ENCODE assay signal across 14 mouse cellular contexts in the genomic region with DNA sequence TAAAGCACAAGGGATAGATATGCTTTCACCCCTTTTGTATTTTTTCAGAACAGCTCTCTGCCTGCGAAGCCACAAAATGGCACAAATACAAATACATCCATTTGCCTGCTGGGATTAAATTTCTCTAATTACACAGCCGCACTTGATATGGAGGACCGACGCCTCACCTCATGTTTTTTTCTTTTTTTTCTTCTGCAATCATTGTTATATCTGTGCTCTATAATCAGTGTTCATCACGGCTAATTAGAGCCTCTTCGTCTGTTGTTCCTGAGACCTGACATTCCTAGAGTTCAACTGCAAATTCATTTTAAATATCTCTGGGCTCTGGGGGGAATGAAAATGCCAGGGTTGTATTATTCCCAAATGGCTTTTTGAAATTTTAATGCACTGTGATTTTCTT.
"Had no signal": no experiment of that assay in that cellular context is flagged by ENCODE, and none has a peak within 500 bp of the region (broad histone marks: within the 10 kb centered on the region; RNA-seq: fewer than 3 reads in every experiment).

No protein-coding gene starts in this region.

- H3K27me3 ChIP-seq: limb, embryonic 12.5 days; liver, embryonic 13.5 days; lung, embryonic 15.5 days; midbrain, embryonic 12.5 days; neural tube, embryonic 15.5 days; stomach, embryonic 15.5 days had no signal

- ATAC-seq: liver, postnatal 0 days had no signal

- H3K36me3 ChIP-seq: limb, embryonic 12.5 days; liver, embryonic 13.5 days; lung, embryonic 15.5 days; midbrain, embryonic 12.5 days; neural tube, embryonic 15.5 days; stomach, embryonic 15.5 days had no signal

- H3K9me3 ChIP-seq: limb, embryonic 12.5 days; liver, embryonic 13.5 days; lung, embryonic 15.5 days; midbrain, embryonic 12.5 days; neural tube, embryonic 15.5 days; stomach, embryonic 15.5 days had no signal

- DNase-seq: kidney, adult 9 months; kidney, postnatal 14 days; liver; liver, embryonic 13.5 days; liver, postnatal 0 days; right cerebral cortex, postnatal 14 days; thymus, adult 2 months; thymus, postnatal 25 days had no signal

- H3K4me2 ChIP-seq: limb, embryonic 12.5 days; liver, embryonic 13.5 days; lung, embryonic 15.5 days; midbrain, embryonic 12.5 days; neural tube, embryonic 15.5 days; stomach, embryonic 15.5 days had no signal

- H3K4me1 ChIP-seq: liver, embryonic 13.5 days; lung, embryonic 15.5 days; stomach, embryonic 15.5 days had no signal

- H3K9ac ChIP-seq: limb, embryonic 12.5 days; liver, embryonic 13.5 days; liver, postnatal 0 days; lung, embryonic 15.5 days; midbrain, embryonic 12.5 days; neural tube, embryonic 15.5 days; stomach, embryonic 15.5 days had no signal

- H3K4me3 ChIP-seq: limb, embryonic 12.5 days; liver, embryonic 13.5 days; lung, embryonic 15.5 days; midbrain, embryonic 12.5 days; myocyte; neural tube, embryonic 15.5 days; stomach, embryonic 15.5 days had no signal

- H3K27ac ChIP-seq: limb, embryonic 12.5 days; liver, embryonic 13.5 days; lung, embryonic 15.5 days; midbrain, embryonic 12.5 days; neural tube, embryonic 15.5 days; stomach, embryonic 15.5 days had no signal
